Mouse (Mus musculus) small intestine, adult 2 months (tissue): ENCODE measurements at regions not wholly inside any gene's neighbourhood (a gene's known extent, or its start where the extent isn't known, plus 50 kb on each side); places are given as distances from the start of the nearest gene placed in this dataset.

Source experiments
- H3K27ac ChIP-seq: fragments of 200-500 bp; 2 replicates; pipeline ENCODE4 v1.5.1; 2012; ENCODE audit warnings: low read depth, low read length, control low read depth, inconsistent platforms; ENCODE audit not compliant: insufficient read depth
- H3K27me3 ChIP-seq: fragments of 200-500 bp; 2 replicates; pipeline ENCODE4 v1.6.1; 2012; ENCODE audit warnings: mild to moderate bottlenecking, moderate library complexity, low read length, inconsistent platforms; ENCODE audit not compliant: control insufficient read depth, insufficient read depth
- H3K36me3 ChIP-seq: fragments of 200-500 bp; 2 replicates; pipeline ENCODE4 v1.6.1; 2012; ENCODE audit warnings: mild to moderate bottlenecking, low read length, control low read depth, inconsistent platforms; ENCODE audit not compliant: control insufficient read depth, insufficient read depth
- H3K4me1 ChIP-seq: fragments of 200-500 bp; 2 replicates; pipeline ENCODE4 v1.6.1; 2012; ENCODE audit warnings: low read length, inconsistent platforms, mixed read lengths; ENCODE audit not compliant: control insufficient read depth, insufficient read depth, insufficient read length
- H3K4me3 ChIP-seq: fragments of 200-500 bp; 2 replicates; pipeline ENCODE4 v1.5.1; 2012; ENCODE audit warnings: low read depth, mild to moderate bottlenecking, control low read depth, inconsistent platforms, low read length, moderate library complexity
- CTCF ChIP-seq: fragments of 200-500 bp; IDR thresholded peaks from 2 replicates; pipeline ENCODE4 v1.5.1; 2012; ENCODE audit warnings: low read depth, mild to moderate bottlenecking, control low read depth, inconsistent platforms, low read length, moderate library complexity, mixed read lengths; ENCODE audit not compliant: insufficient replicate concordance, insufficient read length; ENCODE audit errors: extremely low read depth
- POLR2A ChIP-seq: fragments of 200-500 bp; IDR thresholded peaks from 2 replicates; pipeline ENCODE4 v1.6.1; 2012; ENCODE audit warnings: low read depth, mild to moderate bottlenecking, control low read depth, inconsistent platforms, low read length, moderate library complexity
- WGBS: fragments of 180-500 bp; shearing (Covaris S2); methylation state at CpG from one replicate; pipeline ENCODE4 v1.1.7; 2018; 5-methylcytosine and 5-hydroxymethylcytosine counted together

- Histone ChIP-seq H3K27me3 (no peaks in the 10 kb centered on the region), H3K36me3 (no peaks in the 10 kb centered on the region), H3K4me3 (no peak overlapping the region), H3K27ac (no peak overlapping the region), H3K4me1 (no peaks in the 10 kb centered on the region)
- 63% methylated on average over 3 of the region's 3 CpGs for WGBS
- TF ChIP-seq CTCF (no peak), POLR2A (no peak)
These were observed 1706.0 kb upstream of the Gm7489 start for GRCm38 (mm10) chr15:52178668-52179067.

DNA sequence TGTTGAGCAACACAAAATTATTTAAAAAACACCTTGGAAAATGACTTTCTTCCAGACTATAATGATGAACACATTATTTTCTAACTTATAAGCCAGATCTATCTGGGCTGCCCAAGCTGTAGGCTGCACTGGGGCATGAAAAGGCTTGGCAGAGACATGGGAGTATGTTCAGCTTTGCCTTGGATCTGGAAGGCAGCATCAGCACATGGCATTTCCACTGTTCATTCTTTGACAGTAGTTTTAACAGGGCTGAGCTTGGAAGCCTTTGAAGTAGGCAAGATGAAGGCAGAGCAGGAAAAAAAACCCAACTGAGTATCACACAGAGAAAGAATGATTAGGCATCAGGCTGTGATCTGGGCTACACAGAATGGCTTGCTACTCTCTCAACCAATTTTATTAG is 1705.3 kb upstream of the Gm7489 start:
- no peak for TF ChIP-seq CTCF
- TF ChIP-seq POLR2A: no peak
- H3K4me1 ChIP-seq: no peaks in the 10 kb centered on the region
- H3K4me3 ChIP-seq: no peak overlapping the region
- no peak overlapping the region for H3K27ac ChIP-seq
- no peaks in the 10 kb centered on the region for H3K36me3 ChIP-seq
- H3K27me3 ChIP-seq: no peaks in the 10 kb centered on the region

GRCm38 (mm10) chr15:52191176-52191575 is 1693.5 kb upstream of the Gm7489 start:
- Histone ChIP-seq H3K27me3 (no peaks in the 10 kb centered on the region), H3K4me3 (no peak overlapping the region), H3K27ac (no peak overlapping the region), H3K36me3 (no peaks in the 10 kb centered on the region), H3K4me1 (no peaks in the 10 kb centered on the region)
- WGBS: 66% methylated on average over 3 of the region's 3 CpGs
- TF ChIP-seq CTCF: no peak
- TF ChIP-seq POLR2A: no peak

GRCm38 (mm10) chr15:52207271-52207670 is 1677.4 kb upstream of the Gm7489 start:
- no peaks in the 10 kb centered on the region for H3K4me1 ChIP-seq
- H3K36me3 ChIP-seq: no peaks in the 10 kb centered on the region
- no peak overlapping the region for H3K4me3 ChIP-seq
- TF ChIP-seq POLR2A (no peak), CTCF (no peak)
- no peak overlapping the region for H3K27ac ChIP-seq
- 47% methylated on average over 3 of the region's 3 CpGs for WGBS
- no peaks in the 10 kb centered on the region for H3K27me3 ChIP-seq

DNA sequence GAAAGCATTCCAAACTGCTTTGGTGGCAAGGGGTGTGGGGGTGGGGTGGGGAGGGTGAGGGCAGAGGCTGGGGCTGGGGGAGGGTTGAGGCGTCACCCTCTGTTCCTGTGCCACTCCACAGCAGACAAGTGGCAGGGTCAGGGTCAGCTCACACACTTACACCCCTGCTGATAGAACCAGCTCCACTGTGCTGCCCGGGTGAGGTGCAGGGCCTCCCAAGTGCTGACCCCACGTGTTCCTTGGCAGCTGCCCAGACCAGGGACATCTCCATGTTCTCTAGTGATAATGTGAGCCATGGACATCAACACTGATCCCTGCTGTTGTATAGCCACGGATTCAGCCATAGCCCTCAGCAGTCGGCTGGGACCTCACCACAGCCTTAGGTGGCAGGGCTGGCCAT is 1652.3 kb upstream of the Gm7489 start:
- Histone ChIP-seq H3K4me3 (no peak overlapping the region), H3K27me3 (no peaks in the 10 kb centered on the region), H3K27ac (no peak overlapping the region), H3K4me1 (no peaks in the 10 kb centered on the region), H3K36me3 (no peaks in the 10 kb centered on the region)
- TF ChIP-seq POLR2A (no peak), CTCF (no peak)
- WGBS: 87% methylated on average over 5 of the region's 5 CpGs

DNA sequence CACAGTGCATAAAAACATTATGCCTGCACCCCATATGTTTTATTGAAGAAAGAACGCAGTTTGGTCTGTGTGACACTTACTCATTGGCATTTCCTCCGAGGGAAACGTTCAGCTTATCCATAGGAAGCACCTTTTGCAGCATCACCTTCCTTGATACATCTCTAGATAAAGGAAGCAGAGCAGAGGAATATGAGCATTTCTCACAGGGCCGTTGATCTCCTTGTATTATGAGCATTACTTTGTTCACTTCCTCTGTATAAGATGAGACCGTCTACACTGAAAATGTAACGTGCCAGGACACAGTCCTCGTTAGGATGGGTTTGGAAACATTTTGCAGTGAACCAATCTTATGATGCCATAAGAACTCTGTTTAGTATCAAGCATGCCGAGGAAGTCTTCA is 1648.5 kb upstream of the Gm7489 start:
- WGBS: 50% methylated on average over 8 of the region's 8 CpGs
- no peaks in the 10 kb centered on the region for H3K27me3 ChIP-seq
- H3K4me3 ChIP-seq: no peak overlapping the region
- no peaks in the 10 kb centered on the region for H3K4me1 ChIP-seq
- no peak for TF ChIP-seq POLR2A
- TF ChIP-seq CTCF: no peak
- no peak overlapping the region for H3K27ac ChIP-seq
- H3K36me3 ChIP-seq: no peaks in the 10 kb centered on the region

GRCm38 (mm10) chr15:52242890-52243289 is 1641.8 kb upstream of the Gm7489 start:
- no peaks in the 10 kb centered on the region for H3K4me1 ChIP-seq
- WGBS: 84% methylated on average over 1 of the region's 1 CpGs
- H3K4me3 ChIP-seq: no peak overlapping the region
- TF ChIP-seq POLR2A: no peak
- TF ChIP-seq CTCF: no peak
- no peaks in the 10 kb centered on the region for H3K27me3 ChIP-seq
- H3K36me3 ChIP-seq: no peaks in the 10 kb centered on the region
- no peak overlapping the region for H3K27ac ChIP-seq
